Mouse (Mus musculus) layer of hippocampus, adult 6 months (tissue): Measurements from ENCODE around the gene Trdn. TPM values are rescaled to one million over a fixed set of nuclear protein-coding genes. Genes with fewer than 3 reads are reported as not detected.

Experiments used
- long read RNA-seq, 2 experiments: library from polyadenylated mRNA; unstranded; transcript quantifications; one replicate each; pipeline ENCODE4 v2.0.0; 2019 to 2020
- polyA plus RNA-seq: library from polyadenylated mRNA; unstranded; fragments of <200 nt; fragmentation: Nextera tagmentation; gene quantifications from 2 replicates; pipeline ENCODE4 v1.2.3, GENCODE M21; 2021

Gene Trdn
- polyA plus RNA-seq: 0.41 and 0.43 TPM in 2 replicates
- long read RNA-seq, experiment 1: 0 reads
- long read RNA-seq, experiment 2: 0 reads

GRCm38 (mm10) chr10:33080254-33080653 lies at the start of gene Trdn:
Gene Trdn, plus strand, starts transcription at chr10:33080554.

Other genes starting within 250 kb of the Trdn start
- gene Nkain2, start 190.1 kb upstream of the Trdn start, polyA plus RNA-seq: 42.8 and 54.8 TPM in 2 replicates